Mouse (Mus musculus) heart, postnatal 0 days (tissue): Measurements from ENCODE around the gene Epn2.

Experiments
- CTCF ChIP-seq: IDR thresholded peaks from 2 replicates; pipeline ENCODE4 v1.5.1; 2016; ENCODE audit warnings: antibody characterized with exemption, control low read depth, low read depth
- EP300 ChIP-seq: IDR thresholded peaks from 2 replicates; pipeline ENCODE4 v1.6.1; 2016; ENCODE audit warnings: antibody characterized with exemption, low read depth

DNA sequence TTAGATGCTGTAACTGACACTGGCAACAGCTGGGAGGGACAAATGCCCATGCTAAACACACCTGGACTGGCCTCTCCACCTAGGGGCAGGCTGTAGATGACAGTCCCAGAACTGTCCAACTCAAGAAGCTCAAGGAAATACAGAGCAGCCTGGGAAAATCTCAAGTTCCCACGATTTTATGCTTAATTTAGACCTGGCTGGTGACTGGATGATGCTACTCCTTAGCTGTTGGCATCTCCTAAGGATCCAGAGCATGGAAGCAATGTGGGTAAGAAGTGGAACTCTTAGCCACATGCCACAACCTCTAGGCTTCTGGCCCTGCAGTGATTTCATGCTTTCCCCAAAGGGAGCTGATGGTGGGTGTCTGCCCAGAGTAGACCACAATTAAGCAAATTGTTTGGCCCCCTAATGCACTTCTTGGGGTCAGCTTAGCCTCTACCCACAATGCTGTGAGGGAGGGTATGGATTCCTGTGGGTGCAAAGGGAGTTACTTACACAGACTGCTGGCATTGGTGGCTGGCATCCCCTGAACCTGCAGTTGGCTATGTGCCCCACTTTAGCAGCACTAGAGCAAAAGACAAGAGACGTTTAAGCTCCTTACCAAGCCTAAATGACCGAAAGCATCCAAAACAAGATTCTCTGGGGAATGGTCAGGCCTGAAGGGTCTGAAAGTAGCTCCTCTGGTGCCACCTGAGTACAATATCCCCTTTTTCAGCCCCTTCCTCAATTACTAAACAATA lies 26.3 kb downstream of the Epn2 start:
- TF ChIP-seq CTCF (no peak), EP300 (no peak)
